Mouse (Mus musculus): Measurements from ENCODE around the gene Fgf6. TPM values are rescaled to one million over a fixed set of nuclear protein-coding genes. Genes with fewer than 3 reads are reported as not detected.
A peak's percentile ranks its signal among the peaks of the same experiment; 100 is the strongest.

Gene Fgf6
- polyA plus RNA-seq, 1 experiment from 2014 or later: not detected

DNA sequence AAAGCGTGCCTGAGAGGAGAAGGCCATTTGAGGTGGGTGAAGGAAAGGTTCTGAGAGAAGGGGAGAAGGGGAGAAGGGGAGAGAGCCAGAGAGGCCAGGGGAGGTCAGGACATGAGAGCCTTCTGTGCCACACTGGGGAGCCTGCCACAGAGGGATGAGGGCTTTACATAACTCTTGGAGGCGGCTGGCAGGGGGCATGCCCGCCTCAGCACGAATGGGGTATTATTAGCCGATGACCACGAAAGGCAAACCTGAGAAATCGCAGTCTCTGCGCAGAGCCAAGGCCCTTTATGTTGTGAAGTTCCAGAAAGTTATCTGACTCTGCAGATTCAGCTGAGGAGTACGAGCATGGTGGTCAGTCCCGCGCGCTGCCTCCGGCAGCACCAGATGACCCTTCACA is 5.4 kb upstream of the Fgf6 start:
- Histone ChIP-seq H3K4me1 (ENCODE audit: control insufficient read depth, insufficient read depth, low read length) (no peaks in the 10 kb centered on the region), H3K9ac (ENCODE audit: low read length) (no peak overlapping the region), H3K27ac (ENCODE audit: low read depth, low read length) (no peak overlapping the region), H3K9me3 (replicated peaks; ENCODE audit: control insufficient read depth, low read length) (no peaks in the 10 kb centered on the region), H3K36me3 (ENCODE audit: control insufficient read depth, insufficient read depth, low read length) (no peaks in the 10 kb centered on the region), H3K4me2 (ENCODE audit: low read length) (no peak overlapping the region), H3K27me3 (replicated peaks; ENCODE audit: control insufficient read depth, insufficient read depth, low read length) (no peaks in the 10 kb centered on the region), H3K4me3 (ENCODE audit: low read depth, low read length) (no peak overlapping the region)
- ATAC-seq: no peak
- DNase-seq (ENCODE audit: low spot score): no peak
- WGBS: 91% methylated on average over 13 of the region's 13 CpGs

- no peak overlapping the region for H3K9ac ChIP-seq (ENCODE audit: low read length)
- no peak overlapping the region for H3K27ac ChIP-seq (ENCODE audit: low read depth, low read length)
- H3K36me3 ChIP-seq (ENCODE audit: control insufficient read depth, insufficient read depth, low read length): no peaks in the 10 kb centered on the region
- no peak for DNase-seq (ENCODE audit: low spot score)
- H3K9me3 ChIP-seq (replicated peaks; ENCODE audit: control insufficient read depth, low read length): no peaks in the 10 kb centered on the region
- WGBS: 70% methylated on average over 13 of the region's 13 CpGs
- no peaks in the 10 kb centered on the region for H3K4me1 ChIP-seq (ENCODE audit: control insufficient read depth, insufficient read depth, low read length)
- H3K4me2 ChIP-seq (ENCODE audit: low read length): no peak overlapping the region
- no peak for ATAC-seq
- no peak overlapping the region for H3K4me3 ChIP-seq (ENCODE audit: low read depth, low read length)
- H3K27me3 ChIP-seq (replicated peaks; ENCODE audit: control insufficient read depth, insufficient read depth, low read length): no peaks in the 10 kb centered on the region
These were observed 3.3 kb upstream of the Fgf6 start for GRCm38 (mm10) chr6:127011947-127012535.

DNA sequence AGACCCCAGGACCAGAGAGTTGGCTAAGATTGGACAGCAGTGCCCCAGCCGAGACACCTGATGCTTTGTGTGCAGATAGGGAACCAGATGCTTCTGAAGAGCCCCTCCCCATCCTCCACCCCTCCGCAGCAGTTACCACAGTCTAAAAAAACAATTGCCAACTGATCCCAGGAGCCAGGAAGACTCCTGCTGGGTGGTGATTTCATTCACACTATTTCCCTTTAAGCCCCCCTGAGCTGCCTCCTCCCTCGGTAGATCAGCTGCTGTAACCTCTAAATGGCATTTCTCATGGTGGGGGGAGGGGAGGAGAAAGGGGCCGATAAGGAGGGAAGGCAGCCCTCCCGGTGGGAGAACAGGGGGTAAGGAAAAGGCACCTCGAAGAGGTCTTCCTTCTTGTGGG is 3.9 kb downstream of the Fgf6 start:
- H3K9me3 ChIP-seq (replicated peaks; ENCODE audit: control insufficient read depth, low read length): no peaks in the 10 kb centered on the region
- H3K27me3 ChIP-seq (replicated peaks; ENCODE audit: control insufficient read depth, insufficient read depth, low read length): no peaks in the 10 kb centered on the region
- H3K36me3 ChIP-seq (ENCODE audit: control insufficient read depth, insufficient read depth, low read length): no peaks in the 10 kb centered on the region
- no peak for DNase-seq (ENCODE audit: low spot score)
- H3K4me1 ChIP-seq (ENCODE audit: control insufficient read depth, insufficient read depth, low read length): peaks cover 2% of the 10 kb centered on the region; the same call in 1 of the 2 replicates
- 4% methylated on average over 6 of the region's 6 CpGs for WGBS
- H3K4me3 ChIP-seq (ENCODE audit: low read depth, low read length): no peak overlapping the region
- no peak overlapping the region for H3K9ac ChIP-seq (ENCODE audit: low read length)
- no peak overlapping the region for H3K4me2 ChIP-seq (ENCODE audit: low read length)
- no peak for ATAC-seq
- H3K27ac ChIP-seq (ENCODE audit: low read depth, low read length): no peak overlapping the region

GRCm38 (mm10) chr6:127020431-127020830 is 5.0 kb downstream of the Fgf6 start:
- no peaks in the 10 kb centered on the region for H3K36me3 ChIP-seq (ENCODE audit: control insufficient read depth, insufficient read depth, low read length)
- H3K4me3 ChIP-seq (ENCODE audit: low read depth, low read length): no peak overlapping the region
- H3K27me3 ChIP-seq (replicated peaks; ENCODE audit: control insufficient read depth, insufficient read depth, low read length): no peaks in the 10 kb centered on the region
- ATAC-seq (no peak), DNase-seq (ENCODE audit: low spot score) (no peak)
- no peak overlapping the region for H3K4me2 ChIP-seq (ENCODE audit: low read length)
- 21% methylated on average over 13 of the region's 13 CpGs for WGBS
- H3K27ac ChIP-seq (ENCODE audit: low read depth, low read length): no peak overlapping the region
- peaks cover 2% of the 10 kb centered on the region; the same call in 1 of the 2 replicates for H3K4me1 ChIP-seq (ENCODE audit: control insufficient read depth, insufficient read depth, low read length)
- no peaks in the 10 kb centered on the region for H3K9me3 ChIP-seq (replicated peaks; ENCODE audit: control insufficient read depth, low read length)
- H3K9ac ChIP-seq (ENCODE audit: low read length): no peak overlapping the region

DNA sequence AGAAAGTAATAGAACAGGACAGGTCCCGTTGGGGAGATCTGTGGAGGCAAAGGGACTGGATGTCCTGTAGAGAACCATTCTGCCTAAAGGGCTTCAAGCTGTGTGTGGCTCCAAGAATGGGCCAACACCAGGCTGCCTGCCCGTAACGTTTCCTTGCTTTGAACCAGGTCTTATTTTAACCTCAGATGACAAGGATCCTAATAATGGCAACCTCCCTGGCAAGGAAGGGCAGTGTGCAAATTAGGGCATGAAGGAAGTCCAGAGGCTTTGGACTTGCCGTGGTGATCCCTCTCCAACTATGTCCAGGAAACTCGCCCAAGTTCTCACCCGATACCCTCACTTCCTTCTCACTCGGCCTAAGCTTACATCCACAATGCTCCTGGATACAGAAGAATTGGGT is 9.4 kb downstream of the Fgf6 start:
- H3K36me3 ChIP-seq (ENCODE audit: control insufficient read depth, insufficient read depth, low read length): no peaks in the 10 kb centered on the region
- WGBS: 73% methylated on average over 7 of the region's 7 CpGs
- H3K27ac ChIP-seq (ENCODE audit: low read depth, low read length): no peak overlapping the region
- H3K9me3 ChIP-seq (replicated peaks; ENCODE audit: control insufficient read depth, low read length): no peaks in the 10 kb centered on the region
- no peak for DNase-seq (ENCODE audit: low spot score)
- H3K27me3 ChIP-seq (replicated peaks; ENCODE audit: control insufficient read depth, insufficient read depth, low read length): no peaks in the 10 kb centered on the region
- H3K4me2 ChIP-seq (ENCODE audit: low read length): no peak overlapping the region
- no peaks in the 10 kb centered on the region; the same call in 1 of the 2 replicates for H3K4me1 ChIP-seq (ENCODE audit: control insufficient read depth, insufficient read depth, low read length)
- H3K9ac ChIP-seq (ENCODE audit: low read length): no peak overlapping the region
- H3K4me3 ChIP-seq (ENCODE audit: low read depth, low read length): no peak overlapping the region
- ATAC-seq: no peak

GRCm38 (mm10) chr6:127034760-127035159 is 19.4 kb downstream of the Fgf6 start:
- Histone ChIP-seq H3K4me3 (ENCODE audit: low read depth, low read length) (no peak overlapping the region), H3K4me1 (ENCODE audit: control insufficient read depth, insufficient read depth, low read length) (no peaks in the 10 kb centered on the region), H3K9me3 (replicated peaks; ENCODE audit: control insufficient read depth, low read length) (no peaks in the 10 kb centered on the region), H3K36me3 (ENCODE audit: control insufficient read depth, insufficient read depth, low read length) (no peaks in the 10 kb centered on the region), H3K27me3 (replicated peaks; ENCODE audit: control insufficient read depth, insufficient read depth, low read length) (no peaks in the 10 kb centered on the region), H3K9ac (ENCODE audit: low read length) (no peak overlapping the region), H3K4me2 (ENCODE audit: low read length) (peak overlapping the region; percentile 31), H3K27ac (ENCODE audit: low read depth, low read length) (no peak overlapping the region)
- 41% methylated on average over 10 of the region's 10 CpGs for WGBS
- DNase-seq (ENCODE audit: low spot score) (peak; percentile 62), ATAC-seq (no peak)

DNA sequence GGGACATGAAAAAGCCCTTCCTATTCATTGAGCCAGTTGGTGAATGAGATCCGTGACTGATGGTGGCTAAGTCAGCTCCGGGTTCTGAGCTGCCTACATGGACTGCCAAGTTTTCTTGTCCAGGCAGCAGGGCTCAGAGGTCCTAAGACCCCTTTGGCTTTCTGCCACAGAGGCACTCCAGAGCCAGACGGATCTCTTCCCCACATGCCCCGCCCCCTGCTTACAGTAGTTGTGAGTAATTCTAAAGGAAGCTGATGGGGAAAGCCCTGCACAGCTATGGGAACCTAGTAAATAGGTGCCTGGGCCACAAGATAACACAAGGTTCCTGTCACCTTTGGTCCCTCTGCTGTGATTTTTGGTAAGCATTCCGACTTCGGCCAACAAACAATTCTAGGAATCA is 29.5 kb downstream of the Fgf6 start:
- H3K4me1 ChIP-seq (ENCODE audit: control insufficient read depth, insufficient read depth, low read length): no peaks in the 10 kb centered on the region
- no peak overlapping the region for H3K27ac ChIP-seq (ENCODE audit: low read depth, low read length)
- H3K4me3 ChIP-seq (ENCODE audit: low read depth, low read length): no peak overlapping the region
- no peaks in the 10 kb centered on the region for H3K36me3 ChIP-seq (ENCODE audit: control insufficient read depth, insufficient read depth, low read length)
- DNase-seq (ENCODE audit: low spot score) (peak; percentile 46), ATAC-seq (no peak)
- no peak overlapping the region for H3K4me2 ChIP-seq (ENCODE audit: low read length)
- H3K27me3 ChIP-seq (replicated peaks; ENCODE audit: control insufficient read depth, insufficient read depth, low read length): no peaks in the 10 kb centered on the region
- H3K9me3 ChIP-seq (replicated peaks; ENCODE audit: control insufficient read depth, low read length): no peaks in the 10 kb centered on the region
- no peak overlapping the region for H3K9ac ChIP-seq (ENCODE audit: low read length)
- 63% methylated on average over 6 of the region's 6 CpGs for WGBS

DNA sequence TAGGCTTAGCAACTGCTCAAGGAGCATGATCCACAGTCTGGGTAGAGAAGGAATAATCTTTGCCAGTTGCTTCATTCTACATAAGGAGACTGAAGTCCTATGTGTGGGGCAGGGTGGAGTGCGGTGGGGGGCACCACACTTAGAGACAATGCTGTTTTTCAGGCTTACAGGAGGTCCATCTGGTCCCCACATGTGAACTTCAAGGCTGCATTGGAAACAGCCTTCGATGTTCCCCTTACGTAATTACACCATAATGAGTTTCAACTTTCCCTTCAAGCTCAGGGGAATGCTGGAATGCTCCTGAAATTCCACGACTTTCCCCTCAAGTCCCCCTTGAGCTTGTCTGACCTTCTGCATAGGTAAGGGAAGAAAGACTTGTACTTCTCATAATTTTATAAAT is 35.5 kb downstream of the Fgf6 start:
- WGBS: 81% methylated on average over 4 of the region's 4 CpGs
- no peak overlapping the region for H3K27ac ChIP-seq (ENCODE audit: low read depth, low read length)
- no peaks in the 10 kb centered on the region for H3K36me3 ChIP-seq (ENCODE audit: control insufficient read depth, insufficient read depth, low read length)
- no peak overlapping the region for H3K9ac ChIP-seq (ENCODE audit: low read length)
- DNase-seq (ENCODE audit: low spot score) (no peak), ATAC-seq (no peak)
- H3K9me3 ChIP-seq (replicated peaks; ENCODE audit: control insufficient read depth, low read length): no peaks in the 10 kb centered on the region
- no peaks in the 10 kb centered on the region for H3K4me1 ChIP-seq (ENCODE audit: control insufficient read depth, insufficient read depth, low read length)
- H3K27me3 ChIP-seq (replicated peaks; ENCODE audit: control insufficient read depth, insufficient read depth, low read length): no peaks in the 10 kb centered on the region
- no peak overlapping the region for H3K4me3 ChIP-seq (ENCODE audit: low read depth, low read length)
- H3K4me2 ChIP-seq (ENCODE audit: low read length): no peak overlapping the region

GRCm38 (mm10) chr6:127056990-127057588 is 41.7 kb downstream of the Fgf6 start:
- H3K4me2 ChIP-seq (ENCODE audit: low read length): no peak overlapping the region
- no peaks in the 10 kb centered on the region for H3K27me3 ChIP-seq (replicated peaks; ENCODE audit: control insufficient read depth, insufficient read depth, low read length)
- H3K27ac ChIP-seq (ENCODE audit: low read depth, low read length): no peak overlapping the region
- WGBS: 73% methylated on average over 12 of the region's 12 CpGs
- no peak overlapping the region for H3K4me3 ChIP-seq (ENCODE audit: low read depth, low read length)
- DNase-seq (ENCODE audit: low spot score) (no peak), ATAC-seq (no peak)
- H3K4me1 ChIP-seq (ENCODE audit: control insufficient read depth, insufficient read depth, low read length): no peaks in the 10 kb centered on the region
- no peaks in the 10 kb centered on the region for H3K36me3 ChIP-seq (ENCODE audit: control insufficient read depth, insufficient read depth, low read length)
- no peak overlapping the region for H3K9ac ChIP-seq (ENCODE audit: low read length)
- no peaks in the 10 kb centered on the region for H3K9me3 ChIP-seq (replicated peaks; ENCODE audit: control insufficient read depth, low read length)
